In genomic region chr5:129015540-129015939, GRCm38 (mm10) we compare ENCODE assay signal across 12 mouse cellular contexts. TPM values are rescaled to one million over a fixed set of nuclear protein-coding genes. Genes with fewer than 3 reads are reported as not detected.
DNase-seq lines count a peak whose midpoint lies in the region.
"Had no signal": no experiment of that assay in that cellular context is flagged by ENCODE, and none has a peak within 500 bp of the region (broad histone marks: within the 10 kb centered on the region; RNA-seq: fewer than 3 reads in every experiment).

No protein-coding gene starts in this region.

- peak; percentile 42 for DNase-seq in adrenal gland, postnatal 10 days
- no peak for DNase-seq in adrenal gland, postnatal 25 days
- peak; percentile 28 to 55 for DNase-seq in adrenal gland, postnatal 36 days
- no peak for DNase-seq in adrenal gland, adult 8-10 months
- peak; percentile 70 for DNase-seq in adipocyte (ENCODE audit: low spot score)
- DNase-seq in cerebellum, postnatal 10 days: no peak
- DNase-seq: cerebellum, adult 11-12 months; cerebellum, adult 2 months; cerebellum, adult 9-10 months; cerebellum, postnatal 14 days; cerebellum, postnatal 36 days; embryo, embryonic 11 days had no signal

RNA-seq across cellular contexts. Expression of gene Ran, which starts 4.3 kb away (rescaled TPM):
- 100 to 1,000 TPM; 183 to 187 TPM for total RNA-seq in adrenal gland, postnatal 10 days (2021)
- 194 and 222 TPM in 2 replicates for total RNA-seq in adrenal gland, postnatal 25 days (2021)
- 100 to 1,000 TPM; 222 to 226 TPM for total RNA-seq in adrenal gland, postnatal 36 days (2021)
- 100 to 1,000 TPM; 137 to 213 (median 176) TPM for total RNA-seq in adrenal gland, adult 8-10 months (2022)

RNA-seq across cellular contexts. Expression of gene Stx2, which starts 7.2 kb away (rescaled TPM):
- 10 to 100 TPM; 30.3 to 36.5 TPM for total RNA-seq in adrenal gland, postnatal 10 days (2021)
- 34.1 and 43.9 TPM in 2 replicates for total RNA-seq in adrenal gland, postnatal 25 days (2021)
- total RNA-seq in adrenal gland, postnatal 36 days (2021): 10 to 100 TPM; 22.9 to 26.9 TPM
- 10 to 100 TPM; 24.9 to 32.9 (median 26.9) TPM for total RNA-seq in adrenal gland, adult 8-10 months (2022)

Comparison
In these comparisons a context has a peak if more than half of its experiments do, and no peak if none do; other contexts are left out.
1. DNase-seq: peak in adrenal gland, postnatal 10 days (single experiment), adrenal gland, postnatal 36 days (2 of 2) and adipocyte (single experiment); none in adrenal gland, postnatal 25 days (single experiment), adrenal gland, adult 8-10 months (single experiment) and cerebellum, postnatal 10 days (0 of 2).